Mouse (Mus musculus) frontal cortex, adult (tissue): ENCODE data around the gene Prkg1.

Experiments used
- ATAC-seq: cut with Nextera tagmentation; 2 replicates; pipeline ENCODE4 v1.9.2; 2017; ENCODE audit warnings: mild to moderate bottlenecking, moderate library complexity, mixed read lengths; ENCODE audit not compliant: low TSS enrichment

Prkg1 gene

GRCm38 (mm10) chr19:30861441-30861840 lies 903.4 kb downstream of the Prkg1 start:
- no peak for ATAC-seq

GRCm38 (mm10) chr19:30851023-30851422 lies 913.8 kb downstream of the Prkg1 start:
- 0 out of 2 replicates have a peak, but pooled peaks have one; percentile 41 for ATAC-seq

DNA sequence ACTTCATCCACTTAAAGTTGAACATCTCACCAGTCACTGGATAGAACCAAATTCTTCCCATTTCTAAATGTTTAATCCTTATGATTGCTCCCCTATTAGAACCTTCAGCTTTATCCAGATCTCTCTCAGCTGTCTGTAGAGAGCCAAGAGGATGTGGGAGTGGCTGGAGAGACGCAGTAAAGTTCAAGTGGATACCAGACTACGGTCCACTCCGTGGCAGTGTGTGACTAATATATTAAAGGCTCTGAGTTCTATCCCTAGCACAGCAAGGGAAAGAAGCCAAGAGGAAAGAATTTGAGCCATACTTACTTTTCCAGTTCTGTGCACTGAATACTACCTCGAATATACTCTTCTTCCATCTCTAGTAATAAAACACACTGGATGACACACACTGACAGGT lies 919.9 kb downstream of the Prkg1 start:
- ATAC-seq = no peak

GRCm38 (mm10) chr19:30843637-30844036 lies 921.2 kb downstream of the Prkg1 start:
- ATAC-seq = peak; percentile 7; the same call in 1 of the 2 replicates

GRCm38 (mm10) chr19:30843052-30843564 lies 921.7 kb downstream of the Prkg1 start:
- peak; percentile 98 for ATAC-seq

GRCm38 (mm10) chr19:30842640-30843039 lies 922.2 kb downstream of the Prkg1 start:
- ATAC-seq = no peak

DNA sequence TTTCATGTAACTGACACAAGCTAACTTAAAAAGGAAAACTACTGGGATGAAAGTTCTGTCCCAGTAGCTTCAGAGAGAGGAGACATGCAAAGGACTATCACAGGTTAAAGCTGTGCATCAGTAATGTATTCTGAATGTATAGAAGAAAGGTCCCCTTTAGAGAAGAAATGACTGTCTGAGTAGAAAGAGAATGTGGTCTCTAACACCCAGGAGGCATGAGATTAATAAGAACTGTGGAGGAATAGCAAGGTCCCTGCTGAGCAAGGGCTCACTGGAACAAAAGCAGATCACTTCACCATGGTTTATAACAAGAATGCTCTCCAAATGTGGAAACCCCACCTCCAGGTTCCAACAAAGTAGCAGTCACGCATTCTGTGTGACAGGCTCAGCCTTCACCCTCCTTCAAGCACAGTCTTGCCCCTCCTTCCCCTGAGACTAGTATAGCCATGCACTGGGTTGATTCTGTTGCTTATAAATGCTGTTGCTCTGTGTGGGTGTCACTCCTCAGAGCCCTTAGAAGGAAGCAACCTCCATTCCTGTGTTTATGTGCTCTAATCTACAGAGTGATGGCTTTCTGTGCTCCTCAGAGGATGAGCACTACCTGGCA lies 931.7 kb downstream of the Prkg1 start:
- ATAC-seq = peak; percentile 55

- ATAC-seq = peak; percentile 86
These were observed 935.5 kb downstream of the Prkg1 start for GRCm38 (mm10) chr19:30829231-30829775.

- no peak for ATAC-seq
These were observed 937.0 kb downstream of the Prkg1 start for GRCm38 (mm10) chr19:30827820-30828219.

DNA sequence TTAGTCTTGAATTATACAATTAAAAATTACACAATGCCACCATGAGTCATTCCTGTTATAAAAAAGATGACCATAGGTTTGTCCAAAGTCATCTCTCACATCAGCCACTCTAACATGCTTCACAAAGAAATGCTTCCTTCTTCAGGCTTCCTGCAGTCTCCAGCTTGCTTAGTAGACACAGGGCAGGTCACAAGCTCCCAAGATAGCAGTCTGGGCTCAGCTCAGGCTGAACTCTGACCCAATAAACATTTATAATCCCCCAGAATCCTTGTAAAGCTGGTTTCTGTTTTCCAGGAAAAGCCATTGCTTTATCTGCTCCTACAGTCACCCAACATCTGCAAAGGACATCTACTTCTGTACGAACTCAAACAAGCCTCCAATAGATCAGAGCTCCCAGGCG lies 938.7 kb downstream of the Prkg1 start:
- ATAC-seq = no peak

DNA sequence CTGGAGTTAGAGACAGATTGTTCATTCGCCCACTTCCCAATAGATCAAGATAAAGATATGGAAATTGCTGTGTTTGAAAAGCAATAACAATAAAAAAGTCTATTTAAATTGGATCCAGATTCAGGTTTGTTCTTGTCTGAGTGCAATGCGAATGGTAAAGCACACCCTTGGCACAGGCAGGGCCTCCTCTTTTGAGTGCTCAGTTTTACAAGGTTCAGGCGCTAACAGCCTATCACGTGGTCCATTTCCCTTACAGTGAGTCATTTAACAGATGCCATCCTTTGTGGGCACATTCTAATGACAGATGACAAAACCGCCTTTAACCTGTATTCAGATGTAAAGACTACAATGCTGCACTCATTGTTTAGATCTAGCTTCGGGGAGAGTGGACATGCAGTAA lies 949.2 kb downstream of the Prkg1 start:
- ATAC-seq = no peak

DNA sequence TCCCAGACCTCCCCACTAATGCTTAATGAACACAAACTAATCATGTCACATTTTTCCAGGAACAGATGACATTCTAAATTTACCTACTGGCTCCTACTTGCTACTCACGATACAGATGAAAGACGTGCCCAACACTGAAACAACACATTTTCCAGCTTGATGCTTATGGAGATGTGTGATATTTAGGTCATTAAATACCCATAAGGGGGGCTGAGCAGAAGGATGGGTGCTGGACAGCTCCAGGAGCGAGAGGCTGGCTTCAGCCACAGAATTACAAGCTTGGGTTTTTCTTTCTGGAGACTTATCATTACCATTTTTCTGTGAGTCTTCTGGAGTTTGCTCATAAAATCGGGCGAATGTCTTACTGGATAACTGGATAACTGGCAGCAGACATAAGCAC lies 958.6 kb downstream of the Prkg1 start:
- ATAC-seq = no peak

DNA sequence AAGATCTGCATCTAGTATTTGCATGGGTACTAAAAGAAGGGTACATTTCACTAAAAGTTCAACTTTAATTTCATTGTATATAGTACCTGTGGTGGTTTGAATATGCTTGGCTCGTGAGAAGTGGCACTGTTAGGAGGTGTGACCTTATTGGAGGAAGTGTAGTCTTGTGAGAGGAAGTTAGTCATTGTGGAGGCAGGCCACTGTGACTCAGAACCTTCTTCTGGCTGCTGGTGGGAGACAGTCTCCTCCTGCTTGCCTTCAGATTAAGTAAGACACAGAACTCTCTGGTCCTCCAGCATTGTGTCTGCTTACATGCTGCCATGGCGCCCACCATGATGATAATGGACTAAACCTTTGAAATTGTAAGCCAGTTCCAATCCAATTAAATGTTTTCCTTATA lies 984.0 kb downstream of the Prkg1 start:
- no peak for ATAC-seq

GRCm38 (mm10) chr19:30768316-30768715 lies 996.5 kb downstream of the Prkg1 start:
- ATAC-seq = no peak

DNA sequence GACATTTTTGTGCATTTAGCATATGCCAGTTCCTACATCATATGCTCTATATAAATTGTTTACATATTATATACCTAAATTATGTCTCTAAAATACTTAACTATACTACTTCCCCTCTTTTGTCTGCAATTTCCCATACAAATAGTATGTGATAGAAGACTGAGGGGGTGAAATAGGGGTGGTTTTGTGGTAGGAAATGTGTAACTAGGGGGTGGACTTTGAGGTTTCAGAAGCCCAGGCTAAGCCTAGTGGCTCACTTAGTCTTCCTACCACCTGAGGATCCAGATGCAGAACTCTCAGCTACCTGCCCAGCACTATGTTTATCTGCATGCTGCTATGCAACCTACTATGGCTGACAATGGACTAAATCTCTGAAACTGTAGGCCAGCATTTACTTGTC lies 1020.4 kb downstream of the Prkg1 start:
- no peak for ATAC-seq

DNA sequence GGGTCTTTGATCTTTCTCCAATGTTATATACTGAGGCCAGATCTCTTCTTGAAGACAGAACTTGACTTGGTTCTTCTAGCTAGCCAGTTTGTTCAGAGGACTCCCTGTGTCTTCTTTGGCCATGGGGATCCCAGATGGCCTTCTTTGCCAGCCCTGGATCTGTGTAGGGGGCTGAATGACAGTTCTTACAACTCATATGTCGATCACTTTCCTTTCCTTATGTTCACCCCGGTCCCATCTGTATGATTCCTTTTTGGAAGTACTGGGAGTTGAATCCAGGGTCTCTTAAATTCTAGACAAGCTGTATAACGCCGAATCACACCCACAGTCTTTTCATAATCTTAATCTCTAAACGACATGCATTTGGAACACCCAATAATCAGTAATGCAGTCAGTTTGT lies 1065.7 kb downstream of the Prkg1 start:
- ATAC-seq = no peak

- ATAC-seq = no peak
These were observed 1073.6 kb downstream of the Prkg1 start for GRCm38 (mm10) chr19:30691258-30691657.

GRCm38 (mm10) chr19:30690691-30691090 lies 1074.1 kb downstream of the Prkg1 start:
- ATAC-seq = no peak

GRCm38 (mm10) chr19:30687942-30688341 lies 1076.9 kb downstream of the Prkg1 start:
- ATAC-seq = no peak

- ATAC-seq = no peak
These were observed 1088.5 kb downstream of the Prkg1 start for GRCm38 (mm10) chr19:30676308-30676707.

GRCm38 (mm10) chr19:30664269-30664668 lies 1100.6 kb downstream of the Prkg1 start:
- ATAC-seq = peak; percentile 94

DNA sequence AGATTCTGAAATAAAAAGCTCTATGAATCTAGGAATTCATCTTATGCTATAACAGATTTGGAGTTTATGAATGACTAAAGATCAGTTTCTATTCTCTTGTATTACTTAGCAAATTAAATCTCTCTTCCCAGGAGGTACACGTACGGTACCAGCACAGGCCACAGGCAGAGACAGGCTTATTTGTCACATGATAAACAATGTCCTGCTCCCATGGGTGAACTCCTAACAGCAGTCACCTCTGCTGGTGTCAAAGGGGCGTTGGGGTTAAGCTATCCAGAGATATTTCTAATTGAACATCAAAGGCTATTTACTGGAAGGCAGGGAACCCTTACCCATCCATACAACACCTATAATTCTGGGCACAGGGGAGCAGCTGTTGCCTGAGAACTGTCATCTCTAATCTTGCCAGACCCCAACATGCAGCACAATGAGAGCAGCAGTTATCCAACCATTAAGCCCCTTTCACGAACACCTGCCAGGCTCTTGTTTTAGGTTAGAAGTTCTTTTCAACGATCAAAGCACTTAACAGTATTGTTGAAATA lies 1122.1 kb downstream of the Prkg1 start:
- no peak for ATAC-seq

- ATAC-seq = no peak
These were observed 1127.4 kb downstream of the Prkg1 start for GRCm38 (mm10) chr19:30637471-30637870.
